Mouse (Mus musculus): Measurements from ENCODE around the gene Tead2. TPM values are rescaled to one million over a fixed set of nuclear protein-coding genes. Genes with fewer than 3 reads are reported as not detected.

Gene Tead2
- polyA plus RNA-seq, 1 experiment from 2014 or later = 88.0 TPM

- H3K4me1 ChIP-seq (ENCODE audit: control insufficient read depth, insufficient read depth, low read length) = peaks cover 6% of the 10 kb centered on the region
- H3K27ac ChIP-seq (ENCODE audit: low read length) = no peak overlapping the region
- H3K4me3 ChIP-seq (ENCODE audit: low read length) = no peak overlapping the region
- no peaks in the 10 kb centered on the region for H3K36me3 ChIP-seq (ENCODE audit: control insufficient read depth, insufficient read depth)
- H3K9me3 ChIP-seq (replicated peaks; ENCODE audit: control insufficient read depth, low read length) = peaks cover 18% of the 10 kb centered on the region
- 8% methylated on average over 13 of the region's 13 CpGs for WGBS
- no peak overlapping the region for H3K4me2 ChIP-seq (ENCODE audit: low read depth, low read length)
- ATAC-seq (replicated peaks; ENCODE audit: extremely low read depth, insufficient read depth, low FRiP score) = no peak
- H3K9ac ChIP-seq (ENCODE audit: low read length) = no peak overlapping the region
- H3K27me3 ChIP-seq (ENCODE audit: control insufficient read depth, insufficient read depth, low read length) = peaks cover 76% of the 10 kb centered on the region
Observed at GRCm38 (mm10) chr7:45175398-45175797, 40.2 kb upstream of the Tead2 start.

- Histone ChIP-seq H3K4me2 (ENCODE audit: low read depth, low read length) (peak overlapping the region; percentile 47), H3K27ac (ENCODE audit: low read length) (no peak overlapping the region), H3K4me3 (ENCODE audit: low read length) (peak overlapping the region; percentile 27; the same call in 1 of the 2 replicates), H3K9ac (ENCODE audit: low read length) (no peak overlapping the region; the same call in 1 of the 2 replicates), H3K27me3 (ENCODE audit: control insufficient read depth, insufficient read depth, low read length) (peaks cover 78% of the 10 kb centered on the region), H3K9me3 (replicated peaks; ENCODE audit: control insufficient read depth, low read length) (peaks cover 12% of the 10 kb centered on the region), H3K36me3 (ENCODE audit: control insufficient read depth, insufficient read depth) (no peaks in the 10 kb centered on the region), H3K4me1 (ENCODE audit: control insufficient read depth, insufficient read depth, low read length) (peaks cover 6% of the 10 kb centered on the region)
- no peak for ATAC-seq (replicated peaks; ENCODE audit: extremely low read depth, insufficient read depth, low FRiP score)
- WGBS = 3% methylated on average over 23 of the region's 23 CpGs
Observed at GRCm38 (mm10) chr7:45175929-45176328, 39.6 kb upstream of the Tead2 start.

GRCm38 (mm10) chr7:45176356-45176755, 39.2 kb upstream of the Tead2 start:
- peaks cover 9% of the 10 kb centered on the region for H3K4me1 ChIP-seq (ENCODE audit: control insufficient read depth, insufficient read depth, low read length)
- no peak overlapping the region; the same call in 1 of the 2 replicates for H3K9ac ChIP-seq (ENCODE audit: low read length)
- peaks cover 82% of the 10 kb centered on the region for H3K27me3 ChIP-seq (ENCODE audit: control insufficient read depth, insufficient read depth, low read length)
- ATAC-seq (replicated peaks; ENCODE audit: extremely low read depth, insufficient read depth, low FRiP score) = no peak
- peaks cover 8% of the 10 kb centered on the region for H3K9me3 ChIP-seq (replicated peaks; ENCODE audit: control insufficient read depth, low read length)
- no peak overlapping the region for H3K27ac ChIP-seq (ENCODE audit: low read length)
- no peaks in the 10 kb centered on the region for H3K36me3 ChIP-seq (ENCODE audit: control insufficient read depth, insufficient read depth)
- WGBS = 7% methylated on average over 30 of the region's 31 CpGs
- H3K4me3 ChIP-seq (ENCODE audit: low read length) = peak overlapping the region; percentile 27; the same call in 1 of the 2 replicates
- peak overlapping the region; percentile 47 for H3K4me2 ChIP-seq (ENCODE audit: low read depth, low read length)

- ATAC-seq (replicated peaks; ENCODE audit: extremely low read depth, insufficient read depth, low FRiP score) = no peak
Observed at GRCm38 (mm10) chr7:45178550-45178949, 37.0 kb upstream of the Tead2 start.

GRCm38 (mm10) chr7:45179469-45179868, 36.1 kb upstream of the Tead2 start, which contains the start of gene Gfy:
Gfy (minus strand) TSS chr7:45179569.
- H3K27me3 ChIP-seq (ENCODE audit: control insufficient read depth, insufficient read depth, low read length) = peaks cover 97% of the 10 kb centered on the region
- no peak within 1 kb of the TSS for H3K9ac ChIP-seq (ENCODE audit: low read length)
- H3K9me3 ChIP-seq (replicated peaks; ENCODE audit: control insufficient read depth, low read length) = no peaks in the 10 kb centered on the region
- H3K27ac ChIP-seq (ENCODE audit: low read length) = no peak within 1 kb of the TSS
- H3K4me3 ChIP-seq (ENCODE audit: low read length) = no peak within 1 kb of the TSS
- H3K36me3 ChIP-seq (ENCODE audit: control insufficient read depth, insufficient read depth) = no peaks in the 10 kb centered on the region
- no peak for ATAC-seq (replicated peaks; ENCODE audit: extremely low read depth, insufficient read depth, low FRiP score)
- 32% methylated on average over 7 of the region's 7 CpGs for WGBS
- peaks cover 14% of the 10 kb centered on the region for H3K4me1 ChIP-seq (ENCODE audit: control insufficient read depth, insufficient read depth, low read length)
- H3K4me2 ChIP-seq (ENCODE audit: low read depth, low read length) = no peak within 1 kb of the TSS

More at GRCm38 (mm10) chr7:45178550-45178949, 37.0 kb upstream of the Tead2 start:
- Histone ChIP-seq H3K27me3 (ENCODE audit: control insufficient read depth, insufficient read depth, low read length) (peaks cover 92% of the 10 kb centered on the region), H3K9me3 (replicated peaks; ENCODE audit: control insufficient read depth, low read length) (no peaks in the 10 kb centered on the region), H3K27ac (ENCODE audit: low read length) (no peak overlapping the region), H3K9ac (ENCODE audit: low read length) (no peak overlapping the region), H3K36me3 (ENCODE audit: control insufficient read depth, insufficient read depth) (no peaks in the 10 kb centered on the region), H3K4me2 (ENCODE audit: low read depth, low read length) (no peak overlapping the region), H3K4me3 (ENCODE audit: low read length) (no peak overlapping the region), H3K4me1 (ENCODE audit: control insufficient read depth, insufficient read depth, low read length) (peaks cover 14% of the 10 kb centered on the region)
- 29% methylated on average over 7 of the region's 7 CpGs for WGBS

GRCm38 (mm10) chr7:45180896-45181477, 34.6 kb upstream of the Tead2 start, which contains the start of gene Pth2:
Pth2 (plus strand) TSS chr7:45180995.
- Histone ChIP-seq H3K27ac (ENCODE audit: low read length) (no peak within 1 kb of the TSS), H3K4me1 (ENCODE audit: control insufficient read depth, insufficient read depth, low read length) (peaks cover 12% of the 10 kb centered on the region), H3K4me3 (ENCODE audit: low read length) (peak within 1 kb of the TSS; percentile 44), H3K27me3 (ENCODE audit: control insufficient read depth, insufficient read depth, low read length) (peaks cover 95% of the 10 kb centered on the region), H3K4me2 (ENCODE audit: low read depth, low read length) (peak within 1 kb of the TSS; percentile 68), H3K9ac (ENCODE audit: low read length) (no peak within 1 kb of the TSS; the same call in 1 of the 2 replicates), H3K36me3 (ENCODE audit: control insufficient read depth, insufficient read depth) (no peaks in the 10 kb centered on the region), H3K9me3 (replicated peaks; ENCODE audit: control insufficient read depth, low read length) (no peaks in the 10 kb centered on the region)
- ATAC-seq (replicated peaks; ENCODE audit: extremely low read depth, insufficient read depth, low FRiP score) = no peak
- WGBS = 20% methylated on average over 20 of the region's 20 CpGs

GRCm38 (mm10) chr7:45181540-45181939, 34.0 kb upstream of the Tead2 start:
- ATAC-seq (replicated peaks; ENCODE audit: extremely low read depth, insufficient read depth, low FRiP score) = no peak
- Histone ChIP-seq H3K27me3 (ENCODE audit: control insufficient read depth, insufficient read depth, low read length) (peaks cover 94% of the 10 kb centered on the region), H3K36me3 (ENCODE audit: control insufficient read depth, insufficient read depth) (no peaks in the 10 kb centered on the region), H3K9ac (ENCODE audit: low read length) (no peak overlapping the region; the same call in 1 of the 2 replicates), H3K4me2 (ENCODE audit: low read depth, low read length) (peak overlapping the region; percentile 68), H3K9me3 (replicated peaks; ENCODE audit: control insufficient read depth, low read length) (no peaks in the 10 kb centered on the region), H3K27ac (ENCODE audit: low read length) (no peak overlapping the region), H3K4me3 (ENCODE audit: low read length) (peak overlapping the region; percentile 44), H3K4me1 (ENCODE audit: control insufficient read depth, insufficient read depth, low read length) (peaks cover 8% of the 10 kb centered on the region; the same call in 1 of the 2 replicates)
- WGBS = 6% methylated on average over 34 of the region's 35 CpGs

- Histone ChIP-seq H3K9ac (ENCODE audit: low read length) (peak overlapping the region; percentile 56; the same call in 1 of the 2 replicates), H3K4me1 (ENCODE audit: control insufficient read depth, insufficient read depth, low read length) (peaks cover 8% of the 10 kb centered on the region; the same call in 1 of the 2 replicates), H3K27ac (ENCODE audit: low read length) (no peak overlapping the region), H3K4me2 (ENCODE audit: low read depth, low read length) (peak overlapping the region; percentile 68), H3K36me3 (ENCODE audit: control insufficient read depth, insufficient read depth) (no peaks in the 10 kb centered on the region), H3K9me3 (replicated peaks; ENCODE audit: control insufficient read depth, low read length) (no peaks in the 10 kb centered on the region), H3K4me3 (ENCODE audit: low read length) (peak overlapping the region; percentile 44), H3K27me3 (ENCODE audit: control insufficient read depth, insufficient read depth, low read length) (peaks cover 95% of the 10 kb centered on the region)
- peak; percentile 89 for ATAC-seq (replicated peaks; ENCODE audit: extremely low read depth, insufficient read depth, low FRiP score)
- WGBS = under 1% methylated on average over 34 of the region's 34 CpGs
Observed at GRCm38 (mm10) chr7:45182199-45182601, 33.4 kb upstream of the Tead2 start.

- Histone ChIP-seq H3K4me3 (ENCODE audit: low read length) (peak overlapping the region; percentile 44), H3K27me3 (ENCODE audit: control insufficient read depth, insufficient read depth, low read length) (peaks cover 91% of the 10 kb centered on the region), H3K9me3 (replicated peaks; ENCODE audit: control insufficient read depth, low read length) (no peaks in the 10 kb centered on the region), H3K36me3 (ENCODE audit: control insufficient read depth, insufficient read depth) (no peaks in the 10 kb centered on the region), H3K27ac (ENCODE audit: low read length) (no peak overlapping the region), H3K9ac (ENCODE audit: low read length) (peak overlapping the region; percentile 56; the same call in 1 of the 2 replicates), H3K4me2 (ENCODE audit: low read depth, low read length) (peak overlapping the region; percentile 68), H3K4me1 (ENCODE audit: control insufficient read depth, insufficient read depth, low read length) (peaks cover 8% of the 10 kb centered on the region; the same call in 1 of the 2 replicates)
- WGBS = 12% methylated on average over 11 of the region's 11 CpGs
- ATAC-seq (replicated peaks; ENCODE audit: extremely low read depth, insufficient read depth, low FRiP score) = no peak
Observed at GRCm38 (mm10) chr7:45182606-45183005, 32.9 kb upstream of the Tead2 start.
